Mouse (Mus musculus) lung, postnatal 10 days (tissue): Measurements from ENCODE around the gene Alg6.

ENCODE experiments used
- DNase-seq: peaks from one replicate; pipeline ENCODE4 v3.0.0; 2021

Alg6 gene

GRCm38 (mm10) chr4:99714904-99715782 lies at the start of gene Alg6:
Alg6 (plus strand) TSS chr4:99715664.
- peak; percentile 97 for DNase-seq

- DNase-seq = no peak
These were observed 45.1 kb upstream of the Alg6 start for GRCm38 (mm10) chr4:99670203-99670851.

GRCm38 (mm10) chr4:99675191-99675590 lies 40.3 kb upstream of the Alg6 start:
- no peak for DNase-seq

- no peak for DNase-seq
These were observed 31.5 kb upstream of the Alg6 start for GRCm38 (mm10) chr4:99683941-99684340.

GRCm38 (mm10) chr4:99686308-99686707 lies 29.2 kb upstream of the Alg6 start:
- DNase-seq = peak; percentile 38

- no peak for DNase-seq
These were observed 2.8 kb upstream of the Alg6 start for GRCm38 (mm10) chr4:99712583-99713183.

GRCm38 (mm10) chr4:99713971-99714370 lies 1.5 kb upstream of the Alg6 start:
- no peak for DNase-seq

- DNase-seq = no peak
These were observed 436 bp downstream of the Alg6 start for GRCm38 (mm10) chr4:99715783-99716416.

- DNase-seq = peak; percentile 13
These were observed 2.4 kb downstream of the Alg6 start for GRCm38 (mm10) chr4:99717905-99718304.

- no peak for DNase-seq
These were observed 8.9 kb downstream of the Alg6 start for GRCm38 (mm10) chr4:99724331-99724730.

GRCm38 (mm10) chr4:99725914-99726451 lies 10.5 kb downstream of the Alg6 start:
- no peak for DNase-seq

- DNase-seq = no peak
These were observed 24.4 kb downstream of the Alg6 start for GRCm38 (mm10) chr4:99739836-99740235.

GRCm38 (mm10) chr4:99752426-99752825 lies 37.0 kb downstream of the Alg6 start:
- DNase-seq = peak; percentile 3

- no peak for DNase-seq
These were observed 50.8 kb downstream of the Alg6 start for GRCm38 (mm10) chr4:99766303-99766702.

- peak; percentile 36 for DNase-seq
These were observed 51.3 kb downstream of the Alg6 start for GRCm38 (mm10) chr4:99766753-99767152.

GRCm38 (mm10) chr4:99770555-99770954 lies 55.1 kb downstream of the Alg6 start:
- peak; percentile 34 for DNase-seq

- DNase-seq = peak; percentile 29
These were observed 57.6 kb downstream of the Alg6 start for GRCm38 (mm10) chr4:99773041-99773440.

GRCm38 (mm10) chr4:99792365-99792764 lies 76.9 kb downstream of the Alg6 start:
- no peak for DNase-seq
